ENCODE assay signal across 8 mouse cellular contexts in the genomic region with DNA sequence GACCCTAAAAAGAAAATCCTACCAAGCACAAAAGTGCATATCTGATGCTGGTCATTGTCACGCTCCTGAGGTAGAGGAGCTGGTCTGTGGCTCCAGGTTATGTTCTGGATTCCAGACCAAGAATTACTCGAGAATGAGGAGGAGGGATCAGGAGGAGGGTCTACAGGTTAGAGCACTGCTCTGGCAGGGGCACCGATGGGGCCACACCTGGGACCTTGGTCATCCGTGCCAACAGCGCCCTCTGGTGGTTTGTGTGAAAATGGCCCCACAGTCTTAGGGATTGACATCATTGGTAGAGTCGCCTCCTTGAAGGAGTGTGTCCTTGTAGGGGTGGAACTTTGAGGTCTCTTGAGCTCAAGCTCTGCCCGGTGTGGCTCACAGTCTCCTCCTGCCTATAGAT. TPM values are rescaled to one million over a fixed set of nuclear protein-coding genes. Genes with fewer than 3 reads are reported as not detected.
DNase-seq lines count a peak whose midpoint lies in the region; ATAC-seq and TF ChIP-seq lines count a peak whose summit lies in the region.

No protein-coding gene starts in this region.

- no peak for TF ChIP-seq POLR2A in brain, embryonic 14.5 days (IDR thresholded peaks at IDR 0.05; ENCODE audit: borderline replicate concordance, extremely low read depth, insufficient read depth, insufficient read length, poor library complexity, severe bottlenecking)
- TF ChIP-seq POLR2A in lung, adult 2 months (IDR thresholded peaks at IDR 0.05; ENCODE audit: borderline replicate concordance, extremely low read depth, low read depth, low read length), result no peak

- H3K4me3 ChIP-seq in intestine, embryonic 15.5 days (replicated peaks), result no peak overlapping the region
- no peak overlapping the region for H3K4me3 ChIP-seq in lung, adult 2 months (replicated peaks; ENCODE audit: extremely low read depth, low read depth, low read length)

- H3K9ac ChIP-seq in intestine, embryonic 15.5 days, result no peak overlapping the region

- H3K27ac ChIP-seq in intestine, embryonic 15.5 days, result no peak overlapping the region

- no peaks in the 10 kb centered on the region for H3K36me3 ChIP-seq in intestine, embryonic 15.5 days

- no peaks in the 10 kb centered on the region for H3K9me3 ChIP-seq in intestine, embryonic 15.5 days

- peak; percentile 56 to 65 for DNase-seq in right cerebral cortex, adult 2 months (ENCODE audit: low spot score in 2 of 2)
- no peak for DNase-seq in right cerebral cortex, postnatal 10 days (ENCODE audit: low spot score in 2 of 2)
- peak; percentile 28 for DNase-seq in brain, embryonic 14.5 days (ENCODE audit: low read depth)
- peak; percentile 71 for DNase-seq in lung, adult 2 months
- peak; percentile 69 for DNase-seq in retina, embryonic 14.5 days (ENCODE audit: low spot score)
- DNase-seq in Muller cell, postnatal 12 days (ENCODE audit: inconsistent ontology term), result no peak

- 32% methylated on average over 7 of the region's 7 CpGs for WGBS in intestine, embryonic 15.5 days
- WGBS in lung, adult 2 months, result 20% methylated on average over 7 of the region's 7 CpGs

- H3K4me2 ChIP-seq in intestine, embryonic 15.5 days (replicated peaks), result no peak overlapping the region

- peak; percentile 85 for TF ChIP-seq CTCF in brain, embryonic 14.5 days (IDR thresholded peaks at IDR 0.05; ENCODE audit: borderline replicate concordance, extremely low read depth, insufficient read depth, insufficient read length)
- peak; percentile 82 for TF ChIP-seq CTCF in lung, adult 2 months (IDR thresholded peaks at IDR 0.05; ENCODE audit: insufficient read depth, low read length)

- peaks cover 7% of the 10 kb centered on the region for H3K4me1 ChIP-seq in intestine, embryonic 15.5 days (replicated peaks)
- no peaks in the 10 kb centered on the region for H3K4me1 ChIP-seq in lung, adult 2 months (ENCODE audit: control insufficient read depth, insufficient read depth, low read length)

- no peaks in the 10 kb centered on the region for H3K27me3 ChIP-seq in intestine, embryonic 15.5 days (replicated peaks)

- peak; percentile 75 for ATAC-seq in erythroid progenitor cell, adult 5-6 weeks (replicated peaks; ENCODE audit: low FRiP score, poor library complexity, severe bottlenecking)
- peak; percentile 68 for ATAC-seq in intestine, embryonic 15.5 days

RNA-seq across cellular contexts. Expression of gene Atcay, which starts 12.7 kb away (rescaled TPM):
- 134 and 169 TPM in 2 replicates for polyA plus RNA-seq in brain, embryonic 14.5 days (2012; rRNA removed)
- total RNA-seq in erythroid progenitor cell, adult 5-6 weeks (2015; ENCODE audit: low replicate concordance), result not detected in 2 replicates
- 8.3 TPM in 1 of 2 replicates, not detected in the other for total RNA-seq in erythroid progenitor cell, adult 5-6 weeks (2017; ENCODE audit: low replicate concordance)
- polyA plus RNA-seq in intestine, embryonic 15.5 days (2015; fragmentation: Nextera tagmentation; extraction: Ambion mirVana), result 1.7 TPM in 2 replicates
- 0.08 and 0.20 TPM in 2 replicates for polyA plus RNA-seq in lung, adult 2 months (2012; rRNA removed)

RNA-seq across cellular contexts. Expression of gene Zfr2, which starts 15.0 kb away (rescaled TPM):
- 59.8 and 63.6 TPM in 2 replicates for polyA plus RNA-seq in brain, embryonic 14.5 days (2012; rRNA removed)
- not detected in 2 replicates for total RNA-seq in erythroid progenitor cell, adult 5-6 weeks (2015; ENCODE audit: low replicate concordance)
- not detected in 2 replicates for total RNA-seq in erythroid progenitor cell, adult 5-6 weeks (2017; ENCODE audit: low replicate concordance)
- 7.9 and 9.2 TPM in 2 replicates for polyA plus RNA-seq in intestine, embryonic 15.5 days (2015; fragmentation: Nextera tagmentation; extraction: Ambion mirVana)
- polyA plus RNA-seq in lung, adult 2 months (2012; rRNA removed), result 8.9 and 10.0 TPM in 2 replicates

RNA-seq across cellular contexts. Expression of gene Nmrk2, which starts 16.1 kb away (rescaled TPM):
- polyA plus RNA-seq in brain, embryonic 14.5 days (2012; rRNA removed), result 0.18 and 0.21 TPM in 2 replicates
- not detected in 2 replicates for total RNA-seq in erythroid progenitor cell, adult 5-6 weeks (2015; ENCODE audit: low replicate concordance)
- total RNA-seq in erythroid progenitor cell, adult 5-6 weeks (2017; ENCODE audit: low replicate concordance), result not detected in 2 replicates
- polyA plus RNA-seq in intestine, embryonic 15.5 days (2015; fragmentation: Nextera tagmentation; extraction: Ambion mirVana), result 0.14 TPM in 1 of 2 replicates, not detected in the other
- 0.28 and 0.59 TPM in 2 replicates for polyA plus RNA-seq in lung, adult 2 months (2012; rRNA removed)

RNA-seq across cellular contexts. Expression of gene 4930442H23Rik, which starts 34.3 kb away (rescaled TPM):
- not detected in 2 replicates for polyA plus RNA-seq in brain, embryonic 14.5 days (2012; rRNA removed)
- total RNA-seq in erythroid progenitor cell, adult 5-6 weeks (2015; ENCODE audit: low replicate concordance), result not detected in 2 replicates
- not detected in 2 replicates for total RNA-seq in erythroid progenitor cell, adult 5-6 weeks (2017; ENCODE audit: low replicate concordance)
- 0.13 and 0.15 TPM in 2 replicates for polyA plus RNA-seq in intestine, embryonic 15.5 days (2015; fragmentation: Nextera tagmentation; extraction: Ambion mirVana)
- not detected in 2 replicates for polyA plus RNA-seq in lung, adult 2 months (2012; rRNA removed)

RNA-seq across cellular contexts. Expression of gene Matk, which starts 34.8 kb away (rescaled TPM):
- polyA plus RNA-seq in brain, embryonic 14.5 days (2012; rRNA removed), result 30.6 and 31.9 TPM in 2 replicates
- 1.7 and 2.2 TPM in 2 replicates for total RNA-seq in erythroid progenitor cell, adult 5-6 weeks (2015; ENCODE audit: low replicate concordance)
- total RNA-seq in erythroid progenitor cell, adult 5-6 weeks (2017; ENCODE audit: low replicate concordance), result 1.5 and 1.7 TPM in 2 replicates
- polyA plus RNA-seq in intestine, embryonic 15.5 days (2015; fragmentation: Nextera tagmentation; extraction: Ambion mirVana), result 2.2 and 2.4 TPM in 2 replicates
- polyA plus RNA-seq in lung, adult 2 months (2012; rRNA removed), result 2.7 and 3.3 TPM in 2 replicates

Comparison
In these comparisons a context has a peak if more than half of its experiments do, and no peak if none do; other contexts are left out.
1. DNase-seq: peak in right cerebral cortex, adult 2 months (2 of 2), brain, embryonic 14.5 days (single experiment), lung, adult 2 months (single experiment) and retina, embryonic 14.5 days (single experiment); none in right cerebral cortex, postnatal 10 days (0 of 2) and Muller cell, postnatal 12 days (single experiment).
2. RNA of gene Atcay, which starts 12.7 kb away (polyA plus RNA-seq): 134 to 169 TPM in brain, embryonic 14.5 days; 1.7 TPM in intestine, embryonic 15.5 days and 0.08 to 0.20 TPM in lung, adult 2 months; every median in the first group is over 10 times any median in the second.